Mouse (Mus musculus): ENCODE measurements around the gene Eef1a1.

Gene Eef1a1

GRCm38 (mm10) chr9:78477021-78477551 is 11.9 kb downstream of the Eef1a1 start:
- no peak for DNase-seq (ENCODE audit: inconsistent ontology term)

GRCm38 (mm10) chr9:78476531-78477020 is 12.4 kb downstream of the Eef1a1 start:
- DNase-seq (ENCODE audit: inconsistent ontology term): no peak

GRCm38 (mm10) chr9:78475873-78476272 is 13.1 kb downstream of the Eef1a1 start:
- DNase-seq (ENCODE audit: inconsistent ontology term): no peak

GRCm38 (mm10) chr9:78475383-78475780 is 13.6 kb downstream of the Eef1a1 start:
- DNase-seq (ENCODE audit: inconsistent ontology term): no peak

GRCm38 (mm10) chr9:78474771-78475382 is 14.1 kb downstream of the Eef1a1 start:
- peak; percentile 33 for DNase-seq (ENCODE audit: inconsistent ontology term)

GRCm38 (mm10) chr9:78474270-78474669 is 14.7 kb downstream of the Eef1a1 start:
- no peak for DNase-seq (ENCODE audit: inconsistent ontology term)

GRCm38 (mm10) chr9:78473588-78473987 is 15.4 kb downstream of the Eef1a1 start:
- no peak for DNase-seq (ENCODE audit: inconsistent ontology term)

GRCm38 (mm10) chr9:78465725-78466124 is 23.2 kb downstream of the Eef1a1 start:
- no peak for DNase-seq (ENCODE audit: inconsistent ontology term)

GRCm38 (mm10) chr9:78463337-78463736 is 25.6 kb downstream of the Eef1a1 start:
- DNase-seq (ENCODE audit: inconsistent ontology term): no peak

- DNase-seq (ENCODE audit: inconsistent ontology term): no peak
Observed at GRCm38 (mm10) chr9:78457026-78457425, 31.9 kb downstream of the Eef1a1 start.

- DNase-seq (ENCODE audit: inconsistent ontology term): no peak
Observed at GRCm38 (mm10) chr9:78451382-78451781, 37.6 kb downstream of the Eef1a1 start.

GRCm38 (mm10) chr9:78450404-78450803 is 38.5 kb downstream of the Eef1a1 start:
- no peak for DNase-seq (ENCODE audit: inconsistent ontology term)

- peak; percentile 92 for DNase-seq (ENCODE audit: inconsistent ontology term)
Observed at GRCm38 (mm10) chr9:78447973-78448873, 40.7 kb downstream of the Eef1a1 start, which contains the start of the genes Mto1 and Gm17324. Gene Mto1 (plus strand): TSS chr9:78448208. Gene Gm17324 (minus strand): TSS chr9:78448786.

GRCm38 (mm10) chr9:78447606-78447972 is 41.4 kb downstream of the Eef1a1 start:
- no peak for DNase-seq (ENCODE audit: inconsistent ontology term)

- peak; percentile 56 for DNase-seq (ENCODE audit: inconsistent ontology term)
Observed at GRCm38 (mm10) chr9:78442579-78443392, 46.2 kb downstream of the Eef1a1 start, which contains the start of gene Cgas. Gene Cgas (minus strand): TSS chr9:78443237.

GRCm38 (mm10) chr9:78442237-78442578 is 46.7 kb downstream of the Eef1a1 start:
- no peak for DNase-seq (ENCODE audit: inconsistent ontology term)

- DNase-seq (ENCODE audit: inconsistent ontology term): no peak
Observed at GRCm38 (mm10) chr9:78439426-78439825, 49.5 kb downstream of the Eef1a1 start.

- DNase-seq (ENCODE audit: inconsistent ontology term): no peak
Observed at GRCm38 (mm10) chr9:78432471-78432870, 56.5 kb downstream of the Eef1a1 start.

GRCm38 (mm10) chr9:78430486-78430885 is 58.5 kb downstream of the Eef1a1 start:
- no peak for DNase-seq (ENCODE audit: inconsistent ontology term)

- no peak for DNase-seq (ENCODE audit: inconsistent ontology term)
Observed at GRCm38 (mm10) chr9:78429551-78429950, 59.4 kb downstream of the Eef1a1 start.

- no peak for DNase-seq (ENCODE audit: inconsistent ontology term)
Observed at GRCm38 (mm10) chr9:78428870-78429432, 60.0 kb downstream of the Eef1a1 start.
